Mouse (Mus musculus) v-Abl transformed pro-B cells (cell line): ENCODE results near the gene Cib2.

Experiments used
- in situ Hi-C, 2 experiments: fragments of 400-800 bp; cut with MboI; formaldehyde crosslinking; loops; one replicate each; pipeline ENCODE4 v1.15.1; 2025; ENCODE audit not compliant: unreplicated experiment in 2 of 2

The Cib2 gene

GRCm38 (mm10) chr9:54549433-54549832, 10.6 kb downstream of the Cib2 start:
- in situ Hi-C loops = no loop called here

GRCm38 (mm10) chr9:54547536-54547935, 12.5 kb downstream of the Cib2 start:
- in situ Hi-C loops = no loop called here

GRCm38 (mm10) chr9:54544954-54545315, 15.1 kb downstream of the Cib2 start:
- in situ Hi-C loops = no loop called here

- in situ Hi-C loops = no loop called here
Observed at GRCm38 (mm10) chr9:54544212-54544953, 15.6 kb downstream of the Cib2 start.

- in situ Hi-C loops = no loop called here
Observed at GRCm38 (mm10) chr9:54540801-54541200, 19.2 kb downstream of the Cib2 start.

GRCm38 (mm10) chr9:54538684-54539083, 21.3 kb downstream of the Cib2 start, which contains the start of gene Sh2d7:
Sh2d7 (plus strand) TSS chr9:54538984.
- in situ Hi-C loops = no loop called here

GRCm38 (mm10) chr9:54538244-54538643, 21.8 kb downstream of the Cib2 start:
- in situ Hi-C loops = no loop called here

DNA sequence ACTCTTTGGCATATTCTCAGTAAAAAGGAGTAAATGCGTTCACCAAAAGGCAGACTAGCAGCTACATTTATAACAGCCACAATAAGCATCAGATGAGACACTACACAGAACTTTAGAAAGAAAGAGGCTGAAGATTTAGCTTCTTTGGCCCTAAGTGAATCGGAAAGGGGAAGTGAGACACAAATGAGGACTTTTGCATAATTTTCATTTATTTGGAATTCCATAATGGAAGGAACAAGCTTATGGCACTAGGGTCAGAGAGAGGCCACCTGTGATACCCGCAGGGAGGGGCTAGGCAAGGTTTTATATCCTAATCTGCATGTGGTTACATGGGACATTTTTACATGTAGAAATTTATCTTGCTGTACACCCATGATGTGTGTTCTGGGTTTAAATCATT, 22.5 kb downstream of the Cib2 start:
- in situ Hi-C loops = no loop called here

DNA sequence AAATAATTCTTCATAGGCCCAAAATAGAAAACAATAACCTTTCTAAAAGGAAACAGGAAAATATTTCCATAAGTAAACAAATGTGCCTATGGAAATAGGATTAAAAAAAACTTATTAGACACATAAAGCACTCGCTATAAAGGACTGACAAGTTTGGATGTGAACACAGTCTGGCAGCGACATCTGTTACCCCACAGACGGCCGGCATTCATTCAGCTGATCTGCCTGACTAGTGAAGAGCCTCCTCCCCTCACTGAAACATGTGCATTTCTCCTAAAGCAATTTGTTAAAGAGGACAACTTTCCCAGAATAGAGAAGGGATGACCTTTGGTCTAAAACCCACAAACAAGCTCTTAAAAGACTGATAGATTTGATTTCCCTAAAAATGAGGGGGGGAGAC, 23.0 kb downstream of the Cib2 start:
- in situ Hi-C loops = no loop called here

GRCm38 (mm10) chr9:54536236-54536635, 23.8 kb downstream of the Cib2 start:
- in situ Hi-C loops = no loop called here

DNA sequence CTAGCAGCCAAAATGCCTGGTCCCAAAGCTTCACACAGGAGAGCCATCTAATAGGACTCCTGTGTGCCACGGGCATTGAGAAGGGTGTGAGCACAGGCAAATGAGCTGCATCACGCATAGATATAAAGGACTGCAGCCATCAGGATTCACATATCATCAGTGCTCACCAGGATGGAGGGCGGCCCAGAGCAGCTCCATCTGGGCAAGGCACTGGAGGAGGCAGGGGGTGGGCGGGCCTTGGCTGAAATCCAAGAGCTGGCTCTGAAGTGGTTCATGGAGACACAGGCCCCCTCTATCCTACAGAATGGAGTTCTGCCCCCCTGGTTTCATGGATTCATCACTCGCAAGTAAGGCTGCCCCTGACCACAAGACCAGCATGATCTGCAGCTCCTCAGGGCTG, 26.0 kb downstream of the Cib2 start:
- in situ Hi-C loops = no loop called here

GRCm38 (mm10) chr9:54532926-54533325, 27.1 kb downstream of the Cib2 start:
- in situ Hi-C loops = no loop called here

DNA sequence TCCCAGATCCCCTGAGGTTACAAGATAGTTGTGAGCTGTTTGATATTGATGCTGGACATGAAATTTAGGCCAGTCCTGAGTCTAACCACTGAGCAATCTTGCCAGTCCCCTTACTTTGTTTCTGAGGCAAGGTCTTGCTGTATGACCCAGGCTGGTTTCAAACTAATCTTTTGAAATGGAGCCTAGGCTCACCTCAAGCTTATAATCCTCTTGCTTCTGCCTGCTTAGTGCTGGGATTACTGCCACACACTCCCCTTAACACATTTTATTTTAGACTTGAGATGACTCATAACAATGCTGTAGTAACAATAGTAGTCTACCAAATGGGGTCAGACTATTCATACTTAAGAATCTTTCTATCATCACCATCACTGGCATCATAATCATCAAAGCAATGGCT, 28.6 kb downstream of the Cib2 start:
- in situ Hi-C loops = no loop called here

DNA sequence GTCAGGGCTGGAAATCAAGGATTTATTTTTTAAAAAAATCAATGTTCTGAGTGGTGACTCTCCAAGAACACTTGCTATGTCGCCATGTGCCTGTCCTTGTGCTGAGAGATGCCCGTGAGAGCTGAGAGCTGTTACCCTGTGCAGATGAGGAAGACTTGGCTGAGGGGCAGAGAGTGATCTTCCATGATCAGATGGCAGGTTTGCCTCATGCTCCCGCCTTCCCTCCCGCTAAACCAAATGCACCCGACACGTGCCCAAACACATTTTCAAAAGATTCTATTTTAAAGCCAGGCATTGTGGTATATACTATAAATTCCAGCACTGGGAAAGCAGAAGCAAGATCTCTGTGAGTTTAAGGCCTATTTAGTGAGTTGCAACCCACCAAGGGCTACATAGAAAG, 29.2 kb downstream of the Cib2 start:
- in situ Hi-C loops = no loop called here

DNA sequence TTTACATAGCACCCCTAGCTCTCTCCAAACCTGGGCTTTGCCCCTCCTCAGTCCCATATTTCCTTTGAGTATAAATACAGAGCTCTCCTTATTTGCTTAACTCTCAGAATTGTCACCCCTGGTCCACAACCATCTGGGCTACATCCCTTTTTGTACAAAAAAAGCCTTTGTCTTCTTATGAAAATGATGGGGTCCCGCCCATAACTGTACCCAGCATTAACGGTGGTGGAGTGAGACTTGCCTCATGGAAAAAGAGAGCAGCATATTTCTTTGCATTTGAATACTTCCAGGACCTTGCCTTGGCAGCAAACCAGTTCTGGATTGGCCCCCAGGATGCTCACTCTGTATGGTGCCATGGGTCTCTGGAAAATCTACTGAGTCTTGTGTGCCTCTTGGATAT, 30.1 kb downstream of the Cib2 start:
- in situ Hi-C loops = no loop called here

- in situ Hi-C loops = no loop called here
Observed at GRCm38 (mm10) chr9:54527694-54528093, 32.3 kb downstream of the Cib2 start.

- in situ Hi-C loops = no loop called here
Observed at GRCm38 (mm10) chr9:54520286-54520685, 39.7 kb downstream of the Cib2 start.

- in situ Hi-C loops = no loop called here
Observed at GRCm38 (mm10) chr9:54518921-54519320, 41.1 kb downstream of the Cib2 start.

DNA sequence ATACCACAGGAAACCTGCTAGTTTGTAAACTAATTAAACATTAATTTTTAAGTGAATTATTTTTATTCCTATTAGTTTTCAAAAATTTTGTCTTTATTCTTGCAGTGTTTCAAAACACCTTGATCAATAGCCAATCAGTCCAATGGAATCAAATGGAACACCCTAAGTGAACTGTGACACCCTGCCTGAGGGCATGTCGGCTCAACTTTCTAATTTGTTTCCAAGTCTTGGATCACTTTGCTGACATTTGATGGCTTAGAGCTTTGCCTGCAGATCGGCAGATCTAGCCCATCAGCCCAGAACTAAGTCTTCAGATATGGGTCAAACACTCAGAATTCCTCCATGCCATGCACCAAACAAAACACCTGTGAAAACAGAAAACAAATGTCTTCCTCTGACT, 44.0 kb downstream of the Cib2 start:
- in situ Hi-C loops = no loop called here

- in situ Hi-C loops = no loop called here
Observed at GRCm38 (mm10) chr9:54502873-54503272, 57.1 kb downstream of the Cib2 start.

DNA sequence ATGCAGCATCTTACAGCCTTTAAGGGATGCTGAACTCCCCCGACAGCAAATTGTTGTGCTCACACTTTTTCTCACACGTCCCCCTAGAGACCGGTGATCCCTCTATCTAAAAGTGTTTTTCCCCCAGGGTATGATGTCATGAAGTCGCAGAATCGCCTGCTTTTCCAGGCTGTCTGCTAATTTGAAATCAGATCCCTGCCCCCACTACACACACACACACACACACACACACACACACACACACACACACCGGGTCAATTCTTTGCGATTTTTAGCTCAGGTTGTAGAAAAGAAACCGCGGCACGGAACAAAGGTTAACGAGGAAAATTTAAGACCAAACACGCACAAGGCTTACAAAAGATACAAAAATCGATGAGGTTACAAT, 57.9 kb downstream of the Cib2 start:
- in situ Hi-C loops = no loop called here

- in situ Hi-C loops = no loop called here
Observed at GRCm38 (mm10) chr9:54501453-54502110, 58.4 kb downstream of the Cib2 start, which contains the start of gene Dmxl2. Dmxl2 (minus strand) TSS chr9:54501626.
